8 mouse cellular contexts compared by ENCODE assay signal in the genomic region with DNA sequence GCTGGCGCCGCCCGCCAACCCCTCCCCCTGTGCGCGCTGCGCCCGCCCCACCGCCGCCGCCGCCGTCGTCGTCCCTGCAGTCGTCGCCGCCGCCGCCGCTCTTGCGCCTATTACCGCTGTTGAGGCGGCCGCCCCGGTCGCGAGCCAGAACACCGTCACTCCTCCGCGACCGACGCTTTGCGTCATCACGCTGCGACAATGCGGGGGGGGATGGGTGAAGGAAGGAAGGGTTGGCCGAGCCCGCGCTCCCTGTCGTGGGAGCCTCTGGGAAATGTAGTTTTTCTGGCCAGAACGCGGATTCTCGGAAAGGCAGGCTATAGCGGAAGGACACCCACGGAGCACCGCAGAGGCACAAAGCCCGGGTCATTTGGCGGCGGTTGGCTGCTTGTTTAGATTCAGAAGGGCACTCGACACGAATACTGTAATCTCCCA. TPM values are rescaled to one million over a fixed set of nuclear protein-coding genes. Genes with fewer than 3 reads are reported as not detected.
A peak's percentile ranks its signal among the peaks of the same experiment; 100 is the strongest.
DNase-seq lines count a peak whose midpoint lies in the region; ATAC-seq lines count a peak whose summit lies in the region.

Gene Nup153 (minus strand): TSS at position 104 of the 432 bp plus-strand sequence.

- peak within 1 kb of the TSS; percentile 80 for H3K4me2 ChIP-seq in hindbrain, embryonic 12.5 days (replicated peaks)

- H3K9ac ChIP-seq in hindbrain, embryonic 12.5 days, result peak within 1 kb of the TSS; percentile 96

- H3K9me3 ChIP-seq in hindbrain, embryonic 12.5 days (replicated peaks), result no peaks in the 10 kb centered on the region

- under 1% methylated on average over 41 of the region's 51 CpGs for WGBS in hindbrain, embryonic 12.5 days

- H3K4me3 ChIP-seq in hindbrain, embryonic 12.5 days, result peak within 1 kb of the TSS; percentile 100

- no peaks in the 10 kb centered on the region for H3K27me3 ChIP-seq in hindbrain, embryonic 12.5 days

- DNase-seq in NIH3T3 (ENCODE audit: low read depth), result peak; percentile 98
- peak; percentile 99 to 100 for DNase-seq in cerebellum, postnatal 10 days
- peak; percentile 98 to 100 for DNase-seq in frontal cortex, postnatal 10 days (ENCODE audit: low spot score in 2 of 2)
- peak; percentile 100 for DNase-seq in layer of hippocampus, postnatal 14 days (ENCODE audit: low spot score in 2 of 2)
- peak; percentile 100 for DNase-seq in lung, postnatal 14 days
- peak; percentile 99 for DNase-seq in retina, adult 2 months (ENCODE audit: low read depth, low spot score)
- peak; percentile 99 to 100 for DNase-seq in thymus, postnatal 36 days

- peaks cover 15% of the 10 kb centered on the region for H3K4me1 ChIP-seq in hindbrain, embryonic 12.5 days

- peak; percentile 97 for ATAC-seq in hindbrain, embryonic 12.5 days (ENCODE audit: low FRiP score)

- no peaks in the 10 kb centered on the region for H3K36me3 ChIP-seq in hindbrain, embryonic 12.5 days

- H3K27ac ChIP-seq in hindbrain, embryonic 12.5 days, result peak within 1 kb of the TSS; percentile 92

RNA-seq across cellular contexts. Expression of gene Nup153, which starts in this region (rescaled TPM):
- polyA plus RNA-seq in hindbrain, embryonic 12.5 days (2016; fragmentation: Nextera tagmentation; extraction: Ambion mirVana), result 40.5 and 40.6 TPM in 2 replicates
- total RNA-seq in layer of hippocampus, postnatal 14 days (2021), result 10 to 100 TPM; 41.5 to 51.7 TPM

Comparison
In these comparisons a context has a peak if more than half of its experiments do, and no peak if none do; other contexts are left out.
1. Peak in every context shown above with its lines: DNase-seq, ATAC-seq, H3K4me3 ChIP-seq and H3K27ac ChIP-seq.